Mouse (Mus musculus): ENCODE results near the gene Gpr176. TPM values are rescaled to one million over a fixed set of nuclear protein-coding genes. Genes with fewer than 3 reads are reported as not detected.

Gpr176 gene
- polyA plus RNA-seq, 1 experiment from 2014 or later = 1.4 TPM

GRCm38 (mm10) chr2:118404336-118404735, 31.1 kb upstream of the Gpr176 start:
- H3K36me3 ChIP-seq (ENCODE audit: control insufficient read depth, insufficient read depth, low read length) = peaks cover 10% of the 10 kb centered on the region; the same call in 1 of the 2 replicates
- WGBS = 78% methylated on average over 5 of the region's 5 CpGs
- no peak overlapping the region for H3K9ac ChIP-seq (ENCODE audit: low read depth, low read length)
- ATAC-seq (ENCODE audit: low FRiP score, low TSS enrichment) = no peak
- H3K4me1 ChIP-seq (ENCODE audit: control insufficient read depth, insufficient read depth, low read length) = 0 out of 2 replicates have a peak, but pooled peaks cover 3% of the 10 kb centered on the region
- no peak overlapping the region for H3K4me2 ChIP-seq (replicated peaks; ENCODE audit: low read depth, low read length)
- no peaks in the 10 kb centered on the region for H3K9me3 ChIP-seq (ENCODE audit: control insufficient read depth, low read length)
- H3K27ac ChIP-seq (ENCODE audit: low read depth, low read length) = no peak overlapping the region
- H3K4me3 ChIP-seq (ENCODE audit: low read length) = no peak overlapping the region
- H3K27me3 ChIP-seq (ENCODE audit: control insufficient read depth, insufficient read depth, low read length) = no peaks in the 10 kb centered on the region

GRCm38 (mm10) chr2:118401834-118402727, 28.9 kb upstream of the Gpr176 start:
- H3K4me3 ChIP-seq (ENCODE audit: low read length) = no peak overlapping the region
- no peak overlapping the region for H3K9ac ChIP-seq (ENCODE audit: low read depth, low read length)
- peaks cover 5% of the 10 kb centered on the region; the same call in 1 of the 2 replicates for H3K36me3 ChIP-seq (ENCODE audit: control insufficient read depth, insufficient read depth, low read length)
- no peaks in the 10 kb centered on the region for H3K9me3 ChIP-seq (ENCODE audit: control insufficient read depth, low read length)
- H3K27ac ChIP-seq (ENCODE audit: low read depth, low read length) = no peak overlapping the region
- 0 out of 2 replicates have a peak, but pooled peaks cover 3% of the 10 kb centered on the region for H3K4me1 ChIP-seq (ENCODE audit: control insufficient read depth, insufficient read depth, low read length)
- H3K27me3 ChIP-seq (ENCODE audit: control insufficient read depth, insufficient read depth, low read length) = no peaks in the 10 kb centered on the region
- ATAC-seq (ENCODE audit: low FRiP score, low TSS enrichment) = no peak
- WGBS = 64% methylated on average over 5 of the region's 5 CpGs
- H3K4me2 ChIP-seq (replicated peaks; ENCODE audit: low read depth, low read length) = no peak overlapping the region

- Histone ChIP-seq H3K4me1 (ENCODE audit: control insufficient read depth, insufficient read depth, low read length) (0 out of 2 replicates have a peak, but pooled peaks cover 3% of the 10 kb centered on the region), H3K36me3 (ENCODE audit: control insufficient read depth, insufficient read depth, low read length) (peaks cover 2% of the 10 kb centered on the region; the same call in 1 of the 2 replicates), H3K4me2 (replicated peaks; ENCODE audit: low read depth, low read length) (no peak overlapping the region), H3K9ac (ENCODE audit: low read depth, low read length) (no peak overlapping the region), H3K27ac (ENCODE audit: low read depth, low read length) (no peak overlapping the region), H3K4me3 (ENCODE audit: low read length) (no peak overlapping the region), H3K9me3 (ENCODE audit: control insufficient read depth, low read length) (no peaks in the 10 kb centered on the region; the same call in 1 of the 2 replicates), H3K27me3 (ENCODE audit: control insufficient read depth, insufficient read depth, low read length) (no peaks in the 10 kb centered on the region)
- ATAC-seq (ENCODE audit: low FRiP score, low TSS enrichment) = no peak
- WGBS = 66% methylated on average over 5 of the region's 5 CpGs
These were observed 26.5 kb upstream of the Gpr176 start for GRCm38 (mm10) chr2:118399751-118400150.

GRCm38 (mm10) chr2:118391201-118391600, 18.0 kb upstream of the Gpr176 start:
- peaks cover 14% of the 10 kb centered on the region; the same call in 1 of the 2 replicates for H3K4me1 ChIP-seq (ENCODE audit: control insufficient read depth, insufficient read depth, low read length)
- no peaks in the 10 kb centered on the region; the same call in 1 of the 2 replicates for H3K9me3 ChIP-seq (ENCODE audit: control insufficient read depth, low read length)
- ATAC-seq (ENCODE audit: low FRiP score, low TSS enrichment) = no peak
- no peak overlapping the region for H3K4me3 ChIP-seq (ENCODE audit: low read length)
- no peaks in the 10 kb centered on the region for H3K36me3 ChIP-seq (ENCODE audit: control insufficient read depth, insufficient read depth, low read length)
- no peak overlapping the region for H3K9ac ChIP-seq (ENCODE audit: low read depth, low read length)
- 84% methylated on average over 5 of the region's 5 CpGs for WGBS
- H3K4me2 ChIP-seq (replicated peaks; ENCODE audit: low read depth, low read length) = no peak overlapping the region
- H3K27me3 ChIP-seq (ENCODE audit: control insufficient read depth, insufficient read depth, low read length) = no peaks in the 10 kb centered on the region
- H3K27ac ChIP-seq (ENCODE audit: low read depth, low read length) = no peak overlapping the region

- Histone ChIP-seq H3K9me3 (ENCODE audit: control insufficient read depth, low read length) (no peaks in the 10 kb centered on the region), H3K27ac (ENCODE audit: low read depth, low read length) (no peak overlapping the region), H3K36me3 (ENCODE audit: control insufficient read depth, insufficient read depth, low read length) (no peaks in the 10 kb centered on the region), H3K4me2 (replicated peaks; ENCODE audit: low read depth, low read length) (0 out of 2 replicates have a peak overlapping the region, but pooled peaks have one; percentile 63), H3K4me1 (ENCODE audit: control insufficient read depth, insufficient read depth, low read length) (peaks cover 14% of the 10 kb centered on the region; the same call in 1 of the 2 replicates), H3K27me3 (ENCODE audit: control insufficient read depth, insufficient read depth, low read length) (no peaks in the 10 kb centered on the region), H3K9ac (ENCODE audit: low read depth, low read length) (no peak overlapping the region), H3K4me3 (ENCODE audit: low read length) (no peak overlapping the region)
- ATAC-seq (ENCODE audit: low FRiP score, low TSS enrichment) = no peak
- WGBS = 85% methylated on average over 5 of the region's 5 CpGs
These were observed 16.9 kb upstream of the Gpr176 start for GRCm38 (mm10) chr2:118390072-118390471.

GRCm38 (mm10) chr2:118389569-118389968, 16.4 kb upstream of the Gpr176 start:
- Histone ChIP-seq H3K27ac (ENCODE audit: low read depth, low read length) (no peak overlapping the region), H3K36me3 (ENCODE audit: control insufficient read depth, insufficient read depth, low read length) (no peaks in the 10 kb centered on the region)

GRCm38 (mm10) chr2:118388341-118389335, 15.4 kb upstream of the Gpr176 start, which contains the start of gene Eif2ak4:
Gene Eif2ak4, plus strand, starts transcription at chr2:118388618.
- peak; percentile 97 for ATAC-seq (ENCODE audit: low FRiP score, low TSS enrichment)
- WGBS = under 1% methylated on average over 61 of the region's 61 CpGs

More at GRCm38 (mm10) chr2:118389569-118389968, 16.4 kb upstream of the Gpr176 start:
- 55% methylated on average over 3 of the region's 3 CpGs for WGBS
- H3K27me3 ChIP-seq (ENCODE audit: control insufficient read depth, insufficient read depth, low read length) = no peaks in the 10 kb centered on the region
- H3K9ac ChIP-seq (ENCODE audit: low read depth, low read length) = peak overlapping the region; percentile 64; the same call in 1 of the 2 replicates
- H3K4me2 ChIP-seq (replicated peaks; ENCODE audit: low read depth, low read length) = peak overlapping the region; percentile 63
- H3K4me3 ChIP-seq (ENCODE audit: low read length) = peak overlapping the region; percentile 57
- H3K9me3 ChIP-seq (ENCODE audit: control insufficient read depth, low read length) = no peaks in the 10 kb centered on the region
- no peak for ATAC-seq (ENCODE audit: low FRiP score, low TSS enrichment)
- peaks cover 14% of the 10 kb centered on the region; the same call in 1 of the 2 replicates for H3K4me1 ChIP-seq (ENCODE audit: control insufficient read depth, insufficient read depth, low read length)

GRCm38 (mm10) chr2:118383387-118383786, 10.2 kb upstream of the Gpr176 start:
- 75% methylated on average over 5 of the region's 5 CpGs for WGBS
- H3K36me3 ChIP-seq (ENCODE audit: control insufficient read depth, insufficient read depth, low read length) = no peaks in the 10 kb centered on the region
- H3K4me1 ChIP-seq (ENCODE audit: control insufficient read depth, insufficient read depth, low read length) = 0 out of 2 replicates have a peak, but pooled peaks cover 6% of the 10 kb centered on the region
- no peak overlapping the region for H3K4me2 ChIP-seq (replicated peaks; ENCODE audit: low read depth, low read length)
- no peak overlapping the region for H3K4me3 ChIP-seq (ENCODE audit: low read length)
- H3K9me3 ChIP-seq (ENCODE audit: control insufficient read depth, low read length) = no peaks in the 10 kb centered on the region
- no peak overlapping the region for H3K9ac ChIP-seq (ENCODE audit: low read depth, low read length)
- ATAC-seq (ENCODE audit: low FRiP score, low TSS enrichment) = no peak
- no peak overlapping the region for H3K27ac ChIP-seq (ENCODE audit: low read depth, low read length)
- peaks cover 2% of the 10 kb centered on the region; the same call in 1 of the 2 replicates for H3K27me3 ChIP-seq (ENCODE audit: control insufficient read depth, insufficient read depth, low read length)

More at GRCm38 (mm10) chr2:118388341-118389335, 15.4 kb upstream of the Gpr176 start, which contains the start of gene Eif2ak4:
- Histone ChIP-seq H3K4me1 (ENCODE audit: control insufficient read depth, insufficient read depth, low read length) (peaks cover 14% of the 10 kb centered on the region; the same call in 1 of the 2 replicates), H3K36me3 (ENCODE audit: control insufficient read depth, insufficient read depth, low read length) (no peaks in the 10 kb centered on the region), H3K9me3 (ENCODE audit: control insufficient read depth, low read length) (no peaks in the 10 kb centered on the region), H3K9ac (ENCODE audit: low read depth, low read length) (peak within 1 kb of the TSS; percentile 64), H3K27ac (ENCODE audit: low read depth, low read length) (peak within 1 kb of the TSS; percentile 89), H3K4me3 (ENCODE audit: low read length) (peak within 1 kb of the TSS; percentile 57), H3K4me2 (replicated peaks; ENCODE audit: low read depth, low read length) (peak within 1 kb of the TSS; percentile 63), H3K27me3 (ENCODE audit: control insufficient read depth, insufficient read depth, low read length) (no peaks in the 10 kb centered on the region)
